Mouse (Mus musculus): ENCODE measurements around the gene Mms22l.
"Not testable (repeated sequence)": the region's sequence is repeated elsewhere in the genome, so short reads cannot be mapped to it uniquely, and the experiment has no call there.

The Mms22l gene

GRCm38 (mm10) chr4:24621422-24622187 is 125.4 kb downstream of the Mms22l start:
- peak; percentile 65 for DNase-seq

- DNase-seq: no peak
Observed at GRCm38 (mm10) chr4:24625951-24626584, 129.8 kb downstream of the Mms22l start.

- no peak for DNase-seq
Observed at GRCm38 (mm10) chr4:24626686-24627085, 130.4 kb downstream of the Mms22l start.

- DNase-seq: no peak
Observed at GRCm38 (mm10) chr4:24627871-24628270, 131.6 kb downstream of the Mms22l start.

- no peak for DNase-seq
Observed at GRCm38 (mm10) chr4:24630430-24630829, 134.2 kb downstream of the Mms22l start.

- peak; percentile 69 for DNase-seq
Observed at GRCm38 (mm10) chr4:24631177-24631911, 135.1 kb downstream of the Mms22l start.

- no peak for DNase-seq
Observed at GRCm38 (mm10) chr4:24642306-24642705, 146.1 kb downstream of the Mms22l start.

- not testable (repeated sequence) for DNase-seq
Observed at GRCm38 (mm10) chr4:24644735-24645134, 148.5 kb downstream of the Mms22l start.

Measured in cerebellum, adult 9-10 months (tissue).